Mouse (Mus musculus) kidney, postnatal 0 days (tissue): Measurements from ENCODE around the gene Madcam1. TPM values are rescaled to one million over a fixed set of nuclear protein-coding genes. Genes with fewer than 3 reads are reported as not detected.

Experiments
- ATAC-seq: fragments of 200-750 bp; cut with Nextera tagmentation; replicated peaks from 2 replicates; pipeline ENCODE4 v1.8.0; 2017; ENCODE audit warnings: low read depth, moderate number of reproducible peaks, moderate TSS enrichment, moderate library complexity; ENCODE audit not compliant: low FRiP score
- DNase-seq: peaks from one replicate; pipeline ENCODE4 v3.0.0-alpha.2; 2016; ENCODE audit warnings: low spot score
- H3K27ac ChIP-seq: fragments of 300-500 bp; sonication (generic); 2 replicates; pipeline ENCODE4 v1.5.1; 2014; ENCODE audit warnings: mild to moderate bottlenecking
- H3K27me3 ChIP-seq: fragments of 300-500 bp; sonication (generic); 2 replicates; pipeline ENCODE4 v1.6.1; 2014; ENCODE audit warnings: low read length, mixed read lengths; ENCODE audit not compliant: insufficient read depth
- H3K36me3 ChIP-seq: fragments of 300-500 bp; sonication (generic); 2 replicates; pipeline ENCODE4 v1.6.1; 2014; ENCODE audit warnings: low read length, mixed read lengths; ENCODE audit not compliant: insufficient read depth
- H3K4me1 ChIP-seq: fragments of 300-500 bp; sonication (generic); replicated peaks from 2 replicates; pipeline ENCODE4 v1.6.1; 2014; ENCODE audit warnings: antibody characterized with exemption, low read length, mixed read lengths; ENCODE audit not compliant: insufficient read depth
- H3K4me2 ChIP-seq: fragments of 300-500 bp; sonication (generic); 2 replicates; pipeline ENCODE4 v1.6.1; 2014; ENCODE audit warnings: mild to moderate bottlenecking, low read length, moderate library complexity, mixed read lengths
- H3K4me3 ChIP-seq: fragments of 300-500 bp; sonication (generic); replicated peaks from 2 replicates; pipeline ENCODE4 v1.5.1; 2014; ENCODE audit warnings: low read depth, low read length
- H3K9ac ChIP-seq: fragments of 300-500 bp; sonication (generic); 2 replicates; pipeline ENCODE4 v1.6.1; 2014; ENCODE audit warnings: low read depth, low read length
- H3K9me3 ChIP-seq: fragments of 300-500 bp; sonication (generic); replicated peaks from 2 replicates; pipeline ENCODE4 v1.6.1; 2016; ENCODE audit warnings: low read length, inconsistent platforms, mixed read lengths
- CTCF ChIP-seq: IDR thresholded peaks from 2 replicates; pipeline ENCODE4 v1.5.1; 2016; ENCODE audit warnings: antibody characterized with exemption, low read depth, mild to moderate bottlenecking, moderate library complexity
- WGBS: fragments of 180-500 bp; shearing (Covaris S2); extraction: QIAGEN DNeasy Blood & Tissue Kit; methylation state at CpG from one replicate; pipeline ENCODE4 v1.1.7; 2014; 5-methylcytosine and 5-hydroxymethylcytosine counted together
- polyA plus RNA-seq: library from polyadenylated mRNA; unstranded; fragments of >200 nt; fragmentation: Nextera tagmentation; extraction: Ambion mirVana; gene quantifications from 2 replicates; pipeline ENCODE4 v1.2.1, GENCODE M21; 2015

The Madcam1 gene
- polyA plus RNA-seq, 1 experiment from 2014 or later: 1.5 TPM

DNA sequence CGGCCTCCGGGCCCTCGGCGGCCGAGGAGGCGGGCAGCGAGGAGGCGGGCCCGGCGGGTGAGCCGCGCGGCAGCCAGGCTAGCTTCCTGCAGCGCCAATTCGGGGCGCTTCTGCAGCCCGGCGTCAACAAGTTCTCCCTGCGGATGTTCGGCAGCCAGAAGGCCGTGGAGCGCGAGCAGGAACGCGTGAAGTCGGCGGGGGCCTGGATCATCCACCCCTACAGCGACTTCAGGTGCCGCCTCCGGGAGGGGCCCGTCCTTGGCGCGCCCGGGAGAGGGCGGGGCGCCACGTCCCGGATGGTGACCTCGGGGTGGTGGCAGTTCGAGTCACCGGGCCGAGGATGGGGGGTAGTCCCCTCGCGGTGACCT is 52.6 kb downstream of the Madcam1 start:
- H3K27ac ChIP-seq: no peak overlapping the region
- peak overlapping the region; percentile 61 for H3K4me3 ChIP-seq
- no peaks in the 10 kb centered on the region for H3K9me3 ChIP-seq
- peak overlapping the region; percentile 35; the same call in 1 of the 2 replicates for H3K9ac ChIP-seq
- 2% methylated on average over 42 of the region's 44 CpGs for WGBS
- no peaks in the 10 kb centered on the region for H3K36me3 ChIP-seq
- TF ChIP-seq CTCF: no peak
- DNase-seq: no peak
- peak overlapping the region; percentile 97 for H3K4me2 ChIP-seq
- peaks cover 15% of the 10 kb centered on the region; the same call in 1 of the 2 replicates for H3K4me1 ChIP-seq
- peaks cover 27% of the 10 kb centered on the region for H3K27me3 ChIP-seq
- no peak for ATAC-seq

- ATAC-seq (no peak), DNase-seq (peak; percentile 85)
- Histone ChIP-seq H3K4me3 (peak overlapping the region; percentile 61), H3K4me2 (peak overlapping the region; percentile 97), H3K27me3 (peaks cover 27% of the 10 kb centered on the region), H3K27ac (no peak overlapping the region), H3K4me1 (peaks cover 15% of the 10 kb centered on the region; the same call in 1 of the 2 replicates), H3K9ac (no peak overlapping the region), H3K36me3 (no peaks in the 10 kb centered on the region), H3K9me3 (no peaks in the 10 kb centered on the region)
- 4% methylated on average over 43 of the region's 43 CpGs for WGBS
- TF ChIP-seq CTCF: no peak
Observed at GRCm38 (mm10) chr10:79717640-79718357, 53.4 kb downstream of the Madcam1 start.

Other genes starting within 250 kb of the Madcam1 start
- not detected in 2 replicates for gene Vmn2r83, start 195.8 kb upstream of the Madcam1 start, polyA plus RNA-seq
- 67.0 and 68.9 TPM in 2 replicates for gene Plpp2, start 130.8 kb upstream of the Madcam1 start, polyA plus RNA-seq
- gene Mier2, start 109.4 kb upstream of the Madcam1 start, polyA plus RNA-seq: 27.4 and 29.4 TPM in 2 replicates
- gene Theg, start 77.2 kb upstream of the Madcam1 start, polyA plus RNA-seq: not detected in 2 replicates
- 0.03 TPM in 1 of 2 replicates, not detected in the other for gene C2cd4c, start 50.5 kb upstream of the Madcam1 start, polyA plus RNA-seq
- gene Shc2, start 26.6 kb upstream of the Madcam1 start, polyA plus RNA-seq: 5.4 TPM in 2 replicates
- not detected in 2 replicates for gene Odf3l2, start 18.8 kb upstream of the Madcam1 start, polyA plus RNA-seq
- 82.5 and 84.9 TPM in 2 replicates for gene Tpgs1, start 4.8 kb downstream of the Madcam1 start, polyA plus RNA-seq
- 68.1 and 75.7 TPM in 2 replicates for gene Cdc34, start 17.6 kb downstream of the Madcam1 start, polyA plus RNA-seq
- 0.34 and 0.50 TPM in 2 replicates for gene Gzmm, start 24.5 kb downstream of the Madcam1 start, polyA plus RNA-seq
- gene Bsg, start 39.9 kb downstream of the Madcam1 start, polyA plus RNA-seq: 1,067 and 1,079 TPM in 2 replicates
- 0.17 and 0.28 TPM in 2 replicates for gene Hcn2, start 52.1 kb downstream of the Madcam1 start, polyA plus RNA-seq
- gene Polrmt, start 82.0 kb downstream of the Madcam1 start, polyA plus RNA-seq: 37.9 and 38.5 TPM in 2 replicates
- gene Fgf22, start 90.5 kb downstream of the Madcam1 start, polyA plus RNA-seq: 0.11 and 0.36 TPM in 2 replicates
- gene Rnf126, start 102.4 kb downstream of the Madcam1 start, polyA plus RNA-seq: 74.5 and 82.4 TPM in 2 replicates
- 32.9 and 38.7 TPM in 2 replicates for gene Fstl3, start 112.7 kb downstream of the Madcam1 start, polyA plus RNA-seq
- gene Prss57, start 126.4 kb downstream of the Madcam1 start, polyA plus RNA-seq: 0.04 and 0.06 TPM in 2 replicates
- 132 and 152 TPM in 2 replicates for gene Palm, start 129.0 kb downstream of the Madcam1 start, polyA plus RNA-seq
- 24.5 and 24.8 TPM in 2 replicates for gene Misp, start 156.4 kb downstream of the Madcam1 start, polyA plus RNA-seq
- 220 and 238 TPM in 2 replicates for gene Ptbp1, start 189.9 kb downstream of the Madcam1 start, polyA plus RNA-seq
- 6.5 and 7.9 TPM in 2 replicates for gene Prtn3, start 209.9 kb downstream of the Madcam1 start, polyA plus RNA-seq
- 37.0 and 41.5 TPM in 2 replicates for gene Plppr3, start 210.1 kb downstream of the Madcam1 start, polyA plus RNA-seq
- 0.14 TPM in 1 of 2 replicates, not detected in the other for gene Elane, start 221.7 kb downstream of the Madcam1 start, polyA plus RNA-seq
- gene Cfd, start 226.3 kb downstream of the Madcam1 start, polyA plus RNA-seq: 0.13 TPM in 1 of 2 replicates, not detected in the other
- gene Med16, start 244.4 kb downstream of the Madcam1 start, polyA plus RNA-seq: 44.9 and 49.0 TPM in 2 replicates
- 4.8 and 21.6 TPM in 2 replicates for gene Gm26602, start 246.3 kb downstream of the Madcam1 start, polyA plus RNA-seq